Mouse (Mus musculus) cerebellum, adult 9-10 months (tissue): ENCODE measurements around the gene Exd2.
A peak's percentile ranks its signal among the peaks of the same experiment; 100 is the strongest.

ENCODE experiments used
- DNase-seq: peaks from one replicate; pipeline ENCODE4 v3.0.0; 2022

Exd2 gene

GRCm38 (mm10) chr12:80462942-80463651 is at the start of gene Exd2:
Gene Exd2 (plus strand): TSS chr12:80463095.
- DNase-seq, result peak; percentile 92

DNA sequence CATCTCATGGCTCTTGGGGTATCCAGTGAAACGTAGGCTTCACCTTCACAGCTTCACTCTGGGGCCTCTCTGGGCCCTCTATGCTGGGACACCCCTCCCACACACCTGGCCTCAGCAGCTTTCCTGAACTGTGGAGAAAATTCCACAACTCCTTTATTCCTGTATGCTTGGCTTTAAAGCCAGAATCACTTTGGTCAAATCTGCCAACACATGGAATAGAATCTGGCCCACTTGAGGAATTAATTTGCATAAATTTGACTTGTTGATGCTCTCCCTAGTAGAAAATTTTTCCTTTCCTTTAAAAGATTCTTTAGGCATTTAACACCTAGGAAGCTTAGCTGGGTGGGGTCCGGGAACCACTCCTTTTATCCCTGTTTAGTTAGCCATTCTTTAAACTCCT is 47.8 kb upstream of the Exd2 start:
- no peak for DNase-seq

- DNase-seq, result peak; percentile 54
Measured at GRCm38 (mm10) chr12:80427683-80428082, 35.2 kb upstream of the Exd2 start.

GRCm38 (mm10) chr12:80433266-80433665 is 29.6 kb upstream of the Exd2 start:
- DNase-seq, result no peak

GRCm38 (mm10) chr12:80434601-80434960 is 28.3 kb upstream of the Exd2 start:
- DNase-seq, result peak; percentile 67

DNA sequence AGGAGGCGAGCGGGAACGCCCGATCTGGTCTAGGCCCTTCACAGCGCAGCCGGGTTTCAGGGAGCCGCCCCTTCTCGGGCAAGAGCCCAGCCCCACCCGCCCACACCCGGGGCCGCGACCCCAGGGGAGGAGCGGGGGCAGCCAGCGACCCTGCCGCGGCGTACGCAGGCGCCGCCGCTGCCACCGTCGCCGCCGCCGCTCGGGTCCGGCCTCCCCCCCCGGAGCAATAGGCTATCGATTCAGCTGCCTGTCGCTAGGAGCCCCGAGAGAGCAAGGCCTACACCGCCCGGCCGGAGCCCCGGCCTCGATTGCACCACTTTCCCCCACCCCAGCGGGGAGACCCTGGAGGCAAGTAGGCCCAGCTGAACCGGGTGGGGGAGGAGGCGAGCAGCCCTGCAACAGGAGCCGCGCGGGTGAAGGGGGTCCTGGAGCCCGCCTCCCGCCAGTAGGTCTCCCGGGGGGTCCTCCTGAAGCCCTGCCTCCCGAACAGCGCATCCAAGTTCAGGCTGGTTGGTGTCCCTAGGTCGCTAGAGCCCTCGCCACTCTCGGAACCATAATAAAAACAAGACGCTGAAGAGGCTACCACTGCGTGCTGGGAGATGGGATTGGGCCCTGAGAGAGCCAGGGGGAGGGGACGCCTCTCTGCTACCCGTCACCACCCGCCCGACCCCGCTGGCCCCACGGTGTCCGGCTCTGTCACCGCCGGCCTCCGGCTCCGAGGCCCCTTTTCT is 27.8 kb upstream of the Exd2 start:
- DNase-seq, result peak; percentile 73

DNA sequence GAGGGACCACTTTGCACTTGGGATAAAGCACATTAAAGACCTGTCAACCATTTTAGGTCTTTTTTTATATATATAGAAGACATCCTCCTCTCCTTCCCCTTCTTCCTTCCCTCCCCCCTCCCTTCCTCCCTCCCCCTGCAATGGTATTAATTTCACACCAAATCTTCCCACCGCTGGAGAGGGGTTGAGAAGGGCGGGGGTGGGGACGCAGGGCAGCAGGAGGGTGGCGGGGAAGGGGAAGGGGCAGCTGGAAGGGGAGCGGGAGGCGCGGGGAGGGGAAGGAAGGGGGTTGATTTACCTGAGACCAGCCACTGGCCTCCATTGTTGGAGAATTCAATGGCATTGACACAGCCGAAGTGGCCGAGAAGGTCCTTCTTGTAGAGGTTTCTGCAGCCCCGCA is 27.0 kb upstream of the Exd2 start:
- no peak for DNase-seq

DNA sequence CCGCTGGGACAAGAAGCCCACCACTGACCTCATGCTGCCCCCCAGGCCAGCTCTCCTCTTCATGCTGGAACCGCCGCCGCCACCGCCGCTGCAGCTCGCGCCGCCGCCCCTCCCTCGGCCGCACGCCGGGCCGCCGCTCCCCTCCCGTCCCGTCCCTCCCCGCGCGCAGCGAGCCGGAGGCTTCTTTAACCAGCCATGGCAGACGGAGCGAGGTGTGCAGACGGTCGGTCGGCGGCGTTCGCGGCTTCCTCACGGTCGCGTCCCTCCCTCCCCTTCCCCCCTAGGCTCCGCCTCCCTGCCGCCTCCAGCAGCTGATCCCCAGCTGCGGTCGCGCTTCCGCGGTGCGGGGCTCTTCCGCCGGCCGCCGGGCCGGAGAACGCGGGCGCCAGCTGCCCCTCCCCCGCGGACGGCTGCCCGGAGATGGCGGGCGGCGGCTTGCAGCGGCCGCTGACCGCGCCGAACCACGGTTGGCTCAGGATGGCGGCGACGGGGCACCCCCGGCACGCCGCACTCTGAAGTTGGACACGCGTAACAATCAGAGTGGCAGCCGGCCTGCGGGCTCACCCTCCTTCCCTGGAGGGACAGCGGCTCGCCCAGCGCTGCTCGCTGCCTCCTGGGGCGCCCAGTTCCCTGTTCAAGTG is 26.4 kb upstream of the Exd2 start, which contains the start of gene Dcaf5:
Gene Dcaf5 (minus strand): TSS at position 266 of the 641 bp plus-strand sequence.
- DNase-seq, result peak; percentile 69

DNA sequence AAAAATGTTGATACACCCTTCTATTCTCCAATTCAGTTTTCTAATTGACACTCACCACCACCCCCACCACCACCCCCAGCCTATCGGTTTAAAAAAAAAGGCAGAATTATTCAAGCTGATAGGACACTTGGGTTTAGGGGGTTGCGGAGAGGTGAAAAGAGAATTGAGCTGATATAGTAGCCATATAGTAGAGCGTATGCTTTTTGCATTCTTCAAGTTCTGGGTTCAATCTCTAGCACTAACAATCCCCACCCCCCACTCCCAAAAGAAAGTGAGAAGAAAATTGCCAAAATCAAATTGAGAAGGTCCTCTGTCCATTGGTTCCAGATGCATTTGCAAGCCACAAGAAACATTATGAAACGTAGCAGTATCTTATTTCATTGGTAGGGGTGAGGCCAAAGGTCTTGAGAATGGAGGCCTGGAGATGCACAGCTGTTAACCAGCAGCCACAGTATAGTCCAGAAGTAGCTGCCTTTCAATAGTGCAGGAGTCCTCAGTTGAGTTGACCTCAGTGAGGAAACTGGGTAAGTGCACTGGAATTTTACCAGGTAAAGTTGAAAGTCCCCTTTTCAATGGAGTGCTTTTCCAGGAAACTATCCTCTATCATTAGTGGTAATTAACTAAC is 25.7 kb upstream of the Exd2 start:
- DNase-seq, result no peak

DNA sequence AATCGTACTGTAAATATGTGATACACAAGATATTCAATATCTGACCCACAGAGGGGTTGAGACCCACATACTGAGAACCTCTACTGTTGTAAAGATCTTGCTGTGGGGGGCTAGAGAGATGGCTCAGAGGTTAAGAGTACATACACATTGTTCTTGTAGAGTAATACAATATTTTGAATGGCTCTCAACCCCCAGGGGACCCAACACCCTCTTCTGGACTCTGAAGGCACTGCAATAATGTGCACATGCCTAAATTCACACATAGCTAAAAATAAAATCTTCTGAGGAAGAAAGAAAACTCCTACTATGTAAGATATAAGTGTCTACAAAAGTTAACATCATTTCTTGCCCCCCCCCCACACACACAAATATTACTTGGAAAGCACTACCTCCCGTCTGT is 21.9 kb upstream of the Exd2 start:
- DNase-seq, result no peak

DNA sequence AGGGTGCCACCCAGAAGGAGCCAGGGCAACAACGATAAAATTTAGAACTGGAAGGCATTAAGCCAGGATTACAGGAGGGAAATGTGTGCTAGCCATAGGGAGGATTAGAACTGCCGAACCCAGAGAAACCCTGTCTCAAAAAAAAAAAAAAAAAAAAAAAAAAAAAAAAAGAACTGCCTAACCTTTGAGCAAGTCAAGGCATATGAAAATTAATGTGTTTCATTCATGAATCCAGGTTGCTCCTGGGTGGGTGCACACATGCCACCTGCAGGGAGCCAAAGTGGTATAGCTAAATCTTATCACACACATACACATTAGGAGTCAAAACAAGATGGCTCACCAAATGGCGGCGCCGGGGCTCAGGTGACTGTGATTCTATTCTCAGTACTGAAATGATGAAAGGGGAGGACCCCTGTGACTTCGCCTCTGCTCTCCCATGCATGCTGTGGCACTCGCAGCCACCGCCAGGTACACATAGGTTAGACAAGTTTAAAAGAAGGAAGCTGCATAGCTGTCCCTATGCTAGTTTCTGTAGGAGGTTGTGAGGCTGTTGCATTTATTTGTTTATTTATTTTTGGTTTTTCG is 18.3 kb upstream of the Exd2 start:
- DNase-seq, result no peak

DNA sequence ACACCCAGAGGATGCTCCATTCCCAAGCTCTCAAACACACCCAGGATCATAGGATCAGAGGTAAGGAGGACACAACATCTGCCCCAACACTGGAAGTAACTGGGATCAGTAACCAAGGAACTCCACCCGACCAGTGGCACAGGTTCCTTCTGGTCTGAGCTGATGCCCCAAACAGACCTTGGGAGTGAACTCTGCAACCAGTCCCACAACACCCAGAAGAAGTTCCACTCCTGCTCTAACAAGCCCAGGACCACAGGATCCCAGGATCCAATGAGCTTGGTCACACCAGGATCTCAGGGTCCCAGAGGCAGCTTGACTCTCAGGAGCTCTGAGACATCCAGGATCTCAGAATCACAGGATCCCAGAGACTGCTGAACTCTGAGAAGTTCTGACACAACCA is 9.4 kb upstream of the Exd2 start:
- DNase-seq, result no peak

DNA sequence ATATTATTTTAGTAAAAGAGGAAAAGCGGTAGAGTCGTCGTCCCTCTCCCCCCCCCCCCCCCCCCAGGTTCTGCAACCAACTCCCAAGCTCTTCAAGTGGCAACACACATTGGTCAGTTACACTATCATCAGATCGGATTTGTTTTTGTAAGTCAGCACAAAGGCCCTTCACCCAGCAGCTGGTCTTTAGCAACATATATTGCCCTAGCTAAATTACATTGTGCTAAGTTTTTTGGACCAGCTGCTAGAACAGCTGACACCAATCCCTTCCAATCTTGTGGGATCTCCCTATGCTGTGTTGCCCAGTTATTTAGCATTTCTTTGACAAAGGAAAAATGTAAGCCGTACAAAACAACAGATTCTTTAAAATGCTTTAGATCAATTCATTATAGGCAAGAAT is 4.9 kb upstream of the Exd2 start:
- DNase-seq, result no peak

DNA sequence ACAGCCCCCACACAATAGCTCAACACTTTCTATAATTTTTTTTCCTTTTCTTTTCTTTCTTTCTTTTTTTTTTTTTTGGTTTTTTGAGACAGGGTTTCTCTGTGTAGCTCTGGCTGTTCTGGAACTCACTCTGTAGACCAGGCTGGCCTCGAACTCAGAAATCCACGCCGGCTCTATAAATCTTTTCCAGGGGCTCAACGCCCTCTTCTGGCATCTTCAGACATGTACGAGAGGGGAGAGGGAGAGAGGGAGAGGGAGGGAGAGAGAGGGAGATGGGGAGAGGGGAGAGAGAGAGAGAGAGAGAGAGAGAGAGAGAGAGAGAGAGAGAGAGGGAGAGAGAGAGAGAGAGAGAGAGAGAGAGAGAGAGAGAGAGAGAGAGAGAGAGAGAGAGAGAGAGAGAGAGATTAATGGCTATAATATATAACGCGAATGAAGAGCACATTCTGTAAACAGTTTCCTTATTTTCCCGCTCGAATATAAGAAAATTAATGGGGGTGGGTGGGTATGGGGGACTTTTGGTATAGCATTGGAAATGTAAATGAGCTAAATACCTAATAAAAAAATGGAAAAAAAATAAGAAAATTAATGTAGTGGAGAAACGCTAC is 501 bp upstream of the Exd2 start:
- DNase-seq, result peak; percentile 59

GRCm38 (mm10) chr12:80463666-80464269 is 873 bp downstream of the Exd2 start:
- peak; percentile 54 for DNase-seq

- DNase-seq, result no peak
Measured at GRCm38 (mm10) chr12:80470206-80470605, 7.3 kb downstream of the Exd2 start.

- no peak for DNase-seq
Measured at GRCm38 (mm10) chr12:80471926-80472325, 9.0 kb downstream of the Exd2 start.

DNA sequence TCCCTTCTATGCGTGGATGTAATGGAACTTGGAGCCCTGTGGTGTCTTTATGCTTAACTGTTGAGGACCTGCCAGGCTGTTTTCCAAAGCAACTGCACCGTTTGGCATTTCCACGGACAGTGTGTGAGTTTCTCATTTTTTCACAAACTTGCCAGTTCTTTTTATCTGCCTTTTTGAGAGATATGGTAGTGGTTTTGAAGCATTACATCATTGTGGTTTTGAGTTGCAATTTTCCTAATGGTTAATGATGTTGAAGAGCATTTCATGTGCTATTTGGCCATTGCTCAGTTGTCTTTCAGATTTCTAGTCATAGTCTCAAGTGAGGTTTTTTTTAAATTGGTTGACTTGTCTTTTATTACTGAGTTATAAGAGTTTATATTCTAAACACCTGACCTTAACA is 10.8 kb downstream of the Exd2 start:
- no peak for DNase-seq

DNA sequence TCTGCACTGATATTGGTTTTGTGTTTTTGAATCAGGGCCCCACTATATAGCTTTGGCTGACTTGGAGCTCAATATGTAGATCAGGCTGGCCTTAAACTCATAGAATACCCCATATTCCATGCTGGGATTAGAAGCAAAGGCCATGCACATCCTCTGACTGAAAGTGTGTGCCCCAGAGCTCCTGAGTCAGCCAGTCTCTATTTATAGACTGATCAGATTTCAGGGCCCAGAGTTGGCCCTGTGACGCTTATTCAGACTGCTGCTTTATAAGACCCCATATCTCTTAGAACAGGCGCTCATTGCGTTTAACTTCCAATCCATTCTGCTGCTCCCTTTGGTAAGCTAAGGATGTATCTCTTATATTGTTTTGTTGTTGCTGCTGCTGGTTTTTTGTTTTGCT is 17.1 kb downstream of the Exd2 start:
- DNase-seq, result no peak

DNA sequence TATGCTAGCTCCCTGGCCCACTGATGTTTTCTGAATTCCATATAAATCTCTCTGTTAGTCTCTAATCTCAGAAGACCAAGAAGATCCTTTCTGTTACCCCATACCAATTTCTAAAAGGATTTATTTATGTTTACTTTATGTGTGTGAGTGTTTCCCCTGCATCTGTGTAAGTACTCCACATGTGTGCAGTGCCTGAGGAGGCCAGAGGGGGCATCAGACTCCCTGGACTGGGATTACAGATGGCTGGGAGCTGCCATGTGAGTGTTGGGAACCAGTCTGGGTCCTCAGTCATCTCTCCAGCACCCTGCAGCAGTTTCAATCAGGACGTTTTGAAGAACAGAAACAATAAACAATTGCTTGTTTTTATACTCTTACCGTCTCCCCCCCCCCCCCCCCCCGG is 20.5 kb downstream of the Exd2 start:
- DNase-seq, result no peak

GRCm38 (mm10) chr12:80493311-80493710 is 30.4 kb downstream of the Exd2 start:
- DNase-seq, result no peak

- no peak for DNase-seq
Measured at GRCm38 (mm10) chr12:80495691-80496090, 32.8 kb downstream of the Exd2 start.
